Mouse (Mus musculus): ENCODE measurements at regions not wholly inside any gene's neighbourhood (a gene's known extent, or its start where the extent isn't known, plus 50 kb on each side); places are given as distances from the start of the nearest gene placed in this dataset.
"Not testable (repeated sequence)": the region's sequence is repeated elsewhere in the genome, so short reads cannot be mapped to it uniquely, and the experiment has no call there.

GRCm38 (mm10) chr8:8958140-8958539 lies 267.8 kb upstream of the Arglu1 start:
- TF ChIP-seq POLR2A (IDR thresholded peaks at IDR 0.05; ENCODE audit: borderline replicate concordance, extremely low read depth, insufficient read depth, insufficient read length, poor library complexity, severe bottlenecking); CTCF (IDR thresholded peaks at IDR 0.05; ENCODE audit: borderline replicate concordance, extremely low read depth, insufficient read depth, insufficient read length): not testable (repeated sequence)
